In genomic region chr2:64098618-64099320, GRCm38 (mm10) we compare ENCODE assay signal across 8 mouse cellular contexts. TPM values are rescaled to one million over a fixed set of nuclear protein-coding genes. Genes with fewer than 3 reads are reported as not detected.
DNase-seq lines count a peak whose midpoint lies in the region; ATAC-seq lines count a peak whose summit lies in the region.

No protein-coding gene starts in this region.

- H3K9ac ChIP-seq in hindbrain, embryonic 14.5 days = peak overlapping the region; percentile 81
- peak overlapping the region; percentile 43 for H3K9ac ChIP-seq in liver, embryonic 15.5 days

- H3K9me3 ChIP-seq in forebrain, embryonic 10.5 days = no peaks in the 10 kb centered on the region
- H3K9me3 ChIP-seq in hindbrain, embryonic 14.5 days (ENCODE audit: control insufficient read depth, low read length) = no peaks in the 10 kb centered on the region
- H3K9me3 ChIP-seq in liver, embryonic 15.5 days (replicated peaks) = no peaks in the 10 kb centered on the region

- ATAC-seq in hindbrain, embryonic 14.5 days (ENCODE audit: low FRiP score) = peak; percentile 83
- ATAC-seq in liver, embryonic 15.5 days (ENCODE audit: insufficient read depth) = peak; percentile 59

- 2% methylated on average over 21 of the region's 21 CpGs for WGBS in forebrain, embryonic 10.5 days
- WGBS in hindbrain, embryonic 14.5 days = under 1% methylated on average over 21 of the region's 21 CpGs
- WGBS in liver, embryonic 15.5 days (ENCODE audit: insufficient replicate concordance) = 8% methylated on average over 21 of the region's 21 CpGs

- peak overlapping the region; percentile 85 for H3K4me3 ChIP-seq in forebrain, embryonic 10.5 days
- H3K4me3 ChIP-seq in hindbrain, embryonic 14.5 days (replicated peaks; ENCODE audit: low read length) = peak overlapping the region; percentile 66
- peak overlapping the region; percentile 55 for H3K4me3 ChIP-seq in liver, embryonic 15.5 days (replicated peaks)

- peaks cover 6% of the 10 kb centered on the region for H3K27me3 ChIP-seq in forebrain, embryonic 10.5 days (ENCODE audit: poor library complexity, severe bottlenecking)
- no peaks in the 10 kb centered on the region for H3K27me3 ChIP-seq in hindbrain, embryonic 14.5 days (ENCODE audit: control insufficient read depth, insufficient read depth, low read length)
- H3K27me3 ChIP-seq in liver, embryonic 15.5 days = peaks cover 31% of the 10 kb centered on the region

- H3K27ac ChIP-seq in forebrain, embryonic 10.5 days = peak overlapping the region; percentile 99
- peak overlapping the region; percentile 96 for H3K27ac ChIP-seq in hindbrain, embryonic 14.5 days
- H3K27ac ChIP-seq in liver, embryonic 15.5 days (replicated peaks) = peak overlapping the region; percentile 68

- peak overlapping the region; percentile 73 for H3K4me2 ChIP-seq in hindbrain, embryonic 14.5 days (replicated peaks)
- H3K4me2 ChIP-seq in liver, embryonic 15.5 days = peak overlapping the region; percentile 49

- H3K4me1 ChIP-seq in forebrain, embryonic 10.5 days = peaks cover 47% of the 10 kb centered on the region
- H3K4me1 ChIP-seq in hindbrain, embryonic 14.5 days (replicated peaks; ENCODE audit: control insufficient read depth, insufficient read depth, low read length) = peaks cover 24% of the 10 kb centered on the region; the same call in 1 of the 2 replicates
- H3K4me1 ChIP-seq in liver, embryonic 15.5 days (replicated peaks) = no peaks in the 10 kb centered on the region

- no peaks in the 10 kb centered on the region for H3K36me3 ChIP-seq in forebrain, embryonic 10.5 days (replicated peaks)
- no peaks in the 10 kb centered on the region for H3K36me3 ChIP-seq in hindbrain, embryonic 14.5 days (replicated peaks; ENCODE audit: control insufficient read depth, insufficient read depth)
- H3K36me3 ChIP-seq in liver, embryonic 15.5 days (replicated peaks) = no peaks in the 10 kb centered on the region

- DNase-seq in cerebellum, postnatal 10 days = peak; percentile 67 to 72
- no peak for DNase-seq in cerebellum, adult 18-20 months
- DNase-seq in WW6 (ENCODE audit: low read depth, low spot score) = peak; percentile 31
- peak; percentile 78 for DNase-seq in forebrain, embryonic 10.5 days (ENCODE audit: extremely low spot score, low spot score)
- DNase-seq in hindbrain, embryonic 14.5 days (ENCODE audit: low spot score) = no peak
- DNase-seq in ovary, postnatal 14 days (ENCODE audit: low spot score) = peak; percentile 25
- no peak for DNase-seq in spleen, adult 18-20 months

RNA-seq across cellular contexts. Expression of gene Fign, which starts 0.9 kb away (rescaled TPM):
- 12.9 and 14.1 TPM in 2 replicates for polyA plus RNA-seq in forebrain, embryonic 10.5 days (2016; fragmentation: Nextera tagmentation; extraction: Ambion mirVana)
- 15.1 and 16.4 TPM in 2 replicates for polyA plus RNA-seq in hindbrain, embryonic 14.5 days (2014; fragmentation: Nextera tagmentation; extraction: Ambion mirVana)
- polyA plus RNA-seq in liver, embryonic 15.5 days (2015; fragmentation: Nextera tagmentation; extraction: Ambion mirVana) = 2.2 and 2.8 TPM in 2 replicates

Comparison
In these comparisons a context has a peak if more than half of its experiments do, and no peak if none do; other contexts are left out.
1. DNase-seq: peak in cerebellum, postnatal 10 days (2 of 2), WW6 (single experiment), forebrain, embryonic 10.5 days (single experiment) and ovary, postnatal 14 days (single experiment); none in cerebellum, adult 18-20 months (0 of 2), hindbrain, embryonic 14.5 days (single experiment) and spleen, adult 18-20 months (0 of 2).
2. Peak in every context shown above with its lines, with median percentiles within 50 percentile points of each other: H3K27ac ChIP-seq and H3K4me3 ChIP-seq.